Mouse (Mus musculus) c-Kit-positive CD71-positive TER-119-positive erythroid progenitor cells, embryonic 14.5 days (primary cell): ENCODE measurements at regions not wholly inside any gene's neighbourhood (a gene's known extent, or its start where the extent isn't known, plus 50 kb on each side); places are given as distances from the start of the nearest gene placed in this dataset.

ENCODE experiments used
- DNase-seq: peaks from one replicate; pipeline ENCODE4 v3.0.0-alpha.2; 2013; ENCODE audit warnings: low spot score

GRCm38 (mm10) chr10:126748696-126749466 is 152.3 kb downstream of the Atp23 start:
- no peak for DNase-seq

- no peak for DNase-seq
These were observed 166.5 kb downstream of the Atp23 start for GRCm38 (mm10) chr10:126734661-126735060.

- no peak for DNase-seq
These were observed 173.3 kb downstream of the Atp23 start for GRCm38 (mm10) chr10:126727840-126728239.

- DNase-seq = no peak
These were observed 183.2 kb downstream of the Atp23 start for GRCm38 (mm10) chr10:126717961-126718360.

- DNase-seq = no peak
These were observed 189.4 kb downstream of the Atp23 start for GRCm38 (mm10) chr10:126711758-126712157.

DNA sequence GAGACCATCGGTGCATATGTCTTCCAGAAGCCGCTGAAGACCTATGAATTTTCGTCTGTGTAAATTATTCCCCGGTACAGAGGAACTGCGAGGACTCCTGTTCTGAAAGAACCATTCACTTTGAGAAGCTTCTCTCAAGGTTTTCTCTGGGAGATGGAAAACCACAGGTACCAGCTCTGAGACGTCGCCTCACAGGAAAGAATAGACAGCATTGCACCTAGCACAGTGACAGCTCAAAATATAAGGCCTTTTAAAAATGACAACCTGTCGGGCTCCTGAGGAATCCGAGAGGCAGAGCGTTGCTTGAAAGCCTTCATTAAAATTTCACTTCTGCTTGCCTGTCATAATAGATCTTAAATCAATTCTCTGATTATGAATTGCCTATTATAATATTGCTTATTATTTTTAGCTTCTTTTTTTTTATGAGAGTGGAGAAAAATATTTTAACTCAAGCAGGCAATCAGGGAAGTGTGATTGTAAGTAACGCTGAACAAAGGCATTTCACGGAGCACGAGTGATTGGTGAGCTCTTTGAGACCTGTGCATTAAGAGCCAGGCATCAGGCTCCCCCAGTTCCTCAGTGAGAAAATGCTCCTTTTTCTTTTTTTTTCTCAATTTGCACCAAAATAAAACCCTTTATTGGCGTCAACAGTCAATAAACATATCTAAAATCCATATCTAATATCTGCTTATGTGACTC is 191.8 kb downstream of the Atp23 start:
- DNase-seq = no peak

GRCm38 (mm10) chr10:126708730-126709129 is 192.4 kb downstream of the Atp23 start:
- no peak for DNase-seq

DNA sequence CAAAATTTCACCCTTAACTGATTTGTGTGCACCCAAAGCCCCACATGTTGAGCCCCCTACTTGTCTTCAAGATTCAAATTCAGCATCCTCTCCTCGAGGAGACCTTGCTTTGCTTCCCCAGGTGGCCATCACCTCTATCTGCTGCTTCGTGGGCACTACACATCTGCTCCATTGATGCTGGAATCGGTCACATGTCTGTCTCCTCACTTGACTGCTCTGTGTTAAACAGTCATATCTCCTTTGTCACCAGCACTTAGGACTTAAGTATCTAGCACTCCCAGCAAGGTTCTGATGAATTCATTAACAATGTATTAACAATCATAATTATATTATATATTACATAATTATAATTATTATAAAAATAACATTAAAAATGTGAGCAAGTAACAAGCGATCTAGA is 192.9 kb downstream of the Atp23 start:
- DNase-seq = no peak

- DNase-seq = no peak
These were observed 204.1 kb downstream of the Atp23 start for GRCm38 (mm10) chr10:126697086-126697485.

- DNase-seq = no peak
These were observed 210.1 kb downstream of the Atp23 start for GRCm38 (mm10) chr10:126690914-126691673.

DNA sequence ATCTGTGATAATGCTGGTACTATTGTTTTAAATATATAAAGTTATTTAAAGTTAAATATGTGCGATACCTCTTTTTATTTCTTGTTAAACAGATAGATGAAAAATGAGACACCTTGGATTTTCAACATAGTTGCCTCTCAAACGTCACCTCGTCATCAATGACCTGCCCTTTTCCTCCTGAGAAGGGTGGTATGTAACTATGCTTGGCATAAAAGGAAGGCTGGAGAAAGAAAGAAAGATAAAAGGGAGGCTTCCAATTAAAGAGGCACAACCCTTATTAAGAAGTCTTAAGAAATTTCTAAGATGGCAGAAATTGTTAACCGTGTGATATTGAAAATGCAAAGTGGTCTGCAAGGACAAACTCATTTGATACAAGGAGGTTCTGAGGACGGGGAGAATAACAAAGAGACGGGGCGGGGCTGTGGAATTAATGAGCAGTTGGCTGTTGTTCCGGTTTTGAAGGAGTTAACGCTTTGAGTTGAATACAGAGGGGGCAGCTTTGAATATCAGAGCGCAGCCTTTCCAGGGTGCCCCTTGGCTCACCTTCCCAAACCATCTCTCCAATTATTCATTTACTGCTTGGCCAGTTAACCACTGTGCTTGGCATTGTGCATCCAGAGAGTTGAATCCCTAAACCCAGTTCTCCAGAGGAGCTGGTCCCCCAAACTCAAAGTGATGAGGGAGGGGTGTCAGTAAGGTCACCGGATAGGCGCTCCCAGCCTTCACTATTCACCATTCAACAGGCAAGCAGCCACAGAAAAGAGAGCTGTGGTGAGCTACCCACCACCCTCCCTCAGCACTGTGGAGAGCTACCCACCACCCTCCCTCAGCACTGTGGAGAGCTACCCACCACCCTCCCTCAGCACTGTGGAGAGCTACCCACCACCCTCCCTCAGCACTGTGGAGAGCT is 220.6 kb downstream of the Atp23 start:
- no peak for DNase-seq

GRCm38 (mm10) chr10:126679224-126680120 is 221.7 kb downstream of the Atp23 start:
- DNase-seq = no peak

DNA sequence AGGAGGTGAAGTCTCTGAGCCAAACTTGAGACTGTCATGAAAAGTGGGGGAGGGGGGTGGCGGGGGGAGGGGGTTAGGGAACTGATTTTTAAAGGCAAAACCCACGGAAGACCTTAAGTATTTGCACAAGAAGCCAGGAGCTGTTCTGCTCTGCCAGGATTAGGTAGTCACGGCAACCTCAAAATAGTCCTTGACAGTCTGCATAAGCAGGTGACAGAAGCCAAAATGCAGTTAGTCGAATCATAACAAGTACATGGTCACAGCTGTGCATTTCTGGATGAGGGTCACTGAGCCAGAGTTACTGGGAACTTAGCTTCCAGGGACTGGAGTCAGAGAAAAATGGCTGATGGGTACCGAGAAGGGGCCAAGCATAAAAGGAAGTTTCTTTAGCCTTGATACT is 227.7 kb downstream of the Atp23 start:
- DNase-seq = no peak

DNA sequence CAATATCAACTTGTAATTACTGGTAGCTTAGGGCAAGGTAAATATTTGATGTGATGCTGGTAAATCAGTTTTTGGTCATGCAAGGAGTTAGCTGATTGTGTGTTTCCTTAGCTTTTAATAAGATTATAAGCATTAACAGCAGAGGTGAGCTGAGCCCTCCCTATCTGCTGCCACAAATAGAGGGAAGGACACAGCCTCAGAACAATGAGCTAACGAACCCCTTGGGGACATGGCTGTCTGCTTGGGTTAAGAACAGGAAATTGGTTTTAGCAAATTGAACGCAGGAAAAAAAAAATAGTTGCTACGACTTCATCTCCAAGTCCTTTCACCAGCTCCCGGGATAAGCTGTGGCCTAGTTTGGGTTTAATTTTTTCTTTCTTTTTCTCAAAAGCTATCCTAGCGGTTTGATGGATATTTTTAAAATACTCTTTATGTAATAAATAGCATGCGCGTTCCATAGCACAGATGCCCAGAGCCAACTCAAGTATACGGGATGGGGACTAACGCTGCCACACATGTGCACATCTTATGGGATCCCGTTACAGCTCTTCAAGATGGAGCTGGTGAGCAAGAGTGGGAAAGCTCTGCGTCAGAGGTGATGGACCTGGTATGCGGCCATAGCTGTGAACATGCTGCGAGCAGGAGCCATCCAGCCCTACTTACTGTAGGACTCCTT is 236.6 kb downstream of the Atp23 start:
- no peak for DNase-seq

GRCm38 (mm10) chr10:126663461-126664013 is 237.6 kb downstream of the Atp23 start:
- DNase-seq = no peak

DNA sequence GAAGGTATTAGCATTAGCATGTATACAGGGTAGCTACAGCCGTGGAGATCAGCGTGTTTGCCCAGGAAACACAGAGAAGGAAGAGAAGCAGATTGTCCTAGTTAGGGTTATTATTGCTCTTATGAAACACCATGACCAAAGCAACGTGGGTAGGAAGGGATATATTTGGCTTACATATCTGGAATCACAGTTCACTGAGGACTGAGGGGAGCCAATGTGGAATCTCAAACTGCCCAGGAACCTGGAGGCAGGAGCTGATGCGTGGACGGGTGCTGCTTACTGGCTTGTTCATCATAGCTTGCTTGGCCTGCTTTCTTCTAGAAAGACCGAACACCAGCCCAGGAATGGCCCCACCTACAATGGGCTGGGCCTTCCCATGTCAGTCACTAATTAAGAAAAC is 238.4 kb downstream of the Atp23 start:
- no peak for DNase-seq

DNA sequence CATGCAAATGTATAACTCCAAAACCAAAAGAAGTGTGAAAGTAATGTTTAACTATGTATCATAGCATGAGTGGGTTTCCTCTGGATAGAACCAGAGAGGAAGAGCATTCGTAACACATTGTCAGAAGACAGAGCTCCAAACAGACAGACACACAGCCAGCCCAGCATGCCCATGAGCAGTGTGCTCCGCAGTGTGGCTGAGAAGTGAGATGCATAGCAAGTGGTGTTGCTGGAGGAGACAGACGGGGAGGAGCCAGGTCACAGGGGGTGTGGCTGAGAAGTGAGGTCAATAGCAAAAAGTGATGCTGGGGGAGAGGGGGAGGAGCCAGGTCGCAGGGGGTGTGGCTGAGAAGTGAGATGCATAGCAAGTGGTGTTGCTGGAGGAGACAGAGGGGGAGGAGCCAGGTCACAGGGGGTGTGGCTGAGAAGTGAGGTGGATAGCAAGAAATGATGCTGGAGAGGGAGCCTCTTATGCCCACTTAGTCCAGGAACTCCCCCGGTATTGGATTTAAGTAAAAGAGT is 240.0 kb downstream of the Atp23 start:
- no peak for DNase-seq

DNA sequence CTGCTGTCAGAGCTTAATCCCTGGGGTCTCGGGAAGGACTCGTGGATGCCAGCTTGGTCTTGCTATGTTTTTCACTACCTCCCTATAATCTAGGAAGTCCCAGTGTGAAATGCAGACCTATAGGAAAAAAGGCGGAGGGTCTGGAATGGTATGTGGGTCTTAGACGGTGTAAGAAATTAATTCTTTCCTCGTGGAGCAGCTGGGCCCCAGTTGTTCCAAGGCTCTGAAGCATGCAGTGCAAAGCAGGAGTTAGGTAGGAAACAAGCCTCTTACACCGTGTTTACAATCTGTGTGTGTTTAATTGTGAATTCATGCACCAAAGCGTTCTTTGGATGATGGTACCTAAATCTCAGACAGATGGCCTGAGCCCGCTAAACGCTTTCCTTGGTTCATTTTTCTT is 241.1 kb downstream of the Atp23 start:
- DNase-seq = no peak

DNA sequence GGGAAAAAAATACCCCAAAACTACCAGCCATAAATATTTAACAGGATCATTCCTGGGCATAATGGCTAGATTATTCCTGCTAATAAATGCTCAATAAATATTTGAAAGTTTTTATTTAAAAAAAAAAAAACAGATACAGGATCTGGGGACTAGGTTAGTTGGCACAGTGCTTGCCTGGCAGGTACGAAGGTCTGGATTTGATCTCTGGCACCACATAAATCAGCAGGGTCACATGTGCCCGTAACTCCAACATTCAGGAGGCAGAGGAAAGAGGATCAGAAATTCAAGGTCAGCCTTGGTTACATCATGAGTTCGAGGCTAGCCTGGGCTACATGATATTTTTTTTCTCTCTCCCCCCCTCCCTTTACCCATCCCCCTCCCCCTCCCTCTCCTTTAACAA is 248.5 kb downstream of the Atp23 start:
- no peak for DNase-seq

DNA sequence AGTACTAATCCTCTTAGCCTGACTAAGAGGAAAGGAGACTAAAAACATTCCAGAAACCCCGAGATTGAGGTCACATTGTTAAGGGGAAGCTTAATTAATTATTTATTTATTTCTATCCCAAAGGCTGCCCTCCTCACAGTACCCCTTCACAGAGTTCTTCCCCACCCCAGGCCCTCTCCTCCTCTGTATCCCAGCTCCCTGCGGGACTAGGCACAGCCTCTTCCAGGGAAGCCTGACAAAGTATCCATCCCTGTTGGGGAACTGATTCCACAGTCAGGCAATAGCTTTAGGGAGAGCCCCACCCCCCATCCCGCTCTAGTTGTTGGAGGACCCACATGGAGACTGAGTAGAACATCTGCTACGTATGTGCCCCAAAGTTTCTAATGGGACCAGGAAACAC is 254.6 kb downstream of the Atp23 start:
- no peak for DNase-seq
